Mouse (Mus musculus) heart, embryonic 14.5 days (tissue): Measurements from ENCODE around the gene Klk11. TPM values are rescaled to one million over a fixed set of nuclear protein-coding genes. Genes with fewer than 3 reads are reported as not detected.

Experiments used
- ATAC-seq: fragments of 200-750 bp; cut with Nextera tagmentation; 2 replicates; pipeline ENCODE4 v1.8.0; 2017; ENCODE audit warnings: low read depth, moderate TSS enrichment; ENCODE audit not compliant: insufficient number of reproducible peaks, insufficient read depth, low FRiP score
- H3K27ac ChIP-seq, 2 experiments: fragments of 200-500 bp in 1 of 2; fragments of 300-500 bp in 1 of 2; sonication (generic) in 1 of 2; replicated peaks in 1 of 2; 2 replicates each; pipeline ENCODE4 v1.5.1; 2012 to 2014; ENCODE audit warnings: low read depth in 2 of 2, low read length in 2 of 2, control low read depth in 1 of 2, mild to moderate bottlenecking in 1 of 2, mixed read lengths in 1 of 2; ENCODE audit not compliant: control insufficient read depth in 1 of 2, insufficient read depth in 1 of 2
- H3K27me3 ChIP-seq: fragments of 300-500 bp; sonication (generic); 2 replicates; pipeline ENCODE4 v1.6.1; 2014; ENCODE audit warnings: mild to moderate bottlenecking, low read length, control low read depth; ENCODE audit not compliant: control insufficient read depth, insufficient read depth
- H3K36me3 ChIP-seq: fragments of 300-500 bp; sonication (generic); 2 replicates; pipeline ENCODE4 v1.6.1; 2014; ENCODE audit warnings: mild to moderate bottlenecking, control low read depth, low read length, mixed read lengths; ENCODE audit not compliant: control insufficient read depth, insufficient read depth
- H3K4me1 ChIP-seq, 2 experiments: fragments of 200-500 bp in 1 of 2; fragments of 300-500 bp in 1 of 2; sonication (generic) in 1 of 2; 2 replicates each; pipeline ENCODE4 v1.6.1; 2012 to 2014; ENCODE audit warnings: low read length in 2 of 2, control low read depth in 1 of 2, mixed read lengths in 1 of 2; ENCODE audit not compliant: control insufficient read depth in 2 of 2, insufficient read depth in 2 of 2
- H3K4me2 ChIP-seq: fragments of 300-500 bp; sonication (generic); 2 replicates; pipeline ENCODE4 v1.6.1; 2014; ENCODE audit warnings: mild to moderate bottlenecking, low read length
- H3K4me3 ChIP-seq, 2 experiments: fragments of 200-500 bp in 1 of 2; fragments of 300-500 bp in 1 of 2; sonication (generic) in 1 of 2; 2 replicates each; pipeline ENCODE4 v1.5.1; 2012 to 2014; ENCODE audit warnings: low read length in 2 of 2, mild to moderate bottlenecking in 2 of 2, control low read depth in 1 of 2, low read depth in 1 of 2, moderate library complexity in 1 of 2; ENCODE audit not compliant: control insufficient read depth in 1 of 2, insufficient read depth in 1 of 2
- H3K9ac ChIP-seq: fragments of 300-500 bp; sonication (generic); 2 replicates; pipeline ENCODE4 v1.6.1; 2014; ENCODE audit warnings: mild to moderate bottlenecking, low read length
- H3K9me3 ChIP-seq: fragments of 300-500 bp; sonication (generic); 2 replicates; pipeline ENCODE4 v1.6.1; 2016; ENCODE audit warnings: low read length, control low read depth; ENCODE audit not compliant: control insufficient read depth
- WGBS: fragments of 180-500 bp; shearing (Covaris S2); extraction: QIAGEN DNeasy Blood & Tissue Kit; methylation state at CpG from one replicate; pipeline ENCODE4 v1.1.7; 2014; 5-methylcytosine and 5-hydroxymethylcytosine counted together
- polyA plus RNA-seq: library from polyadenylated mRNA; unstranded; fragments of >200 nt; fragmentation: Nextera tagmentation; extraction: Ambion mirVana; gene quantifications from 2 replicates; pipeline ENCODE4 v1.2.1, GENCODE M21; 2014

Gene Klk11
- polyA plus RNA-seq, 1 experiment from 2014 or later = not detected

DNA sequence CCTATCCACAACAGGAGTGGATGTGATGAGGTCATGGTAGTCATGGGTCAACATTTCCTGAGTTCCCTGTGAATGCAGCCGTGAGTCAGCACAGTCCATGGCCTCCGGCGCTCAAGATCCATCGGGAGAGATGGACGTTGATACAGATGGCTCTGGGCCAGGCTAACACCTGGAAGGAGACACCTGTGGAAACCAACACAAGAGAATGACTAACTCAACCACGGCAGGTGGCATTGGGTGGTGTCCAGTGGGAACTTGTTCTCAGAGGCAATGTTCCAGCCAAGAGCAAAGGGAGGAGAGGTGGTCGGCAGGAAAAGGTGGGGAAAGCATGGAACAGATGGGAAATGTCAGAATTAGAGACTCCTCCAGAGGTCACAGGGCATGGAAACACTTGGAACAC is 47.2 kb downstream of the Klk11 start:
- no peak for ATAC-seq
- Histone ChIP-seq H3K4me3 (no peak overlapping the region), H3K27me3 (no peaks in the 10 kb centered on the region), H3K4me1 (no peaks in the 10 kb centered on the region), H3K9ac (no peak overlapping the region), H3K9me3 (no peaks in the 10 kb centered on the region), H3K27ac (no peak overlapping the region), H3K36me3 (no peaks in the 10 kb centered on the region), H3K4me2 (no peak overlapping the region)
- WGBS = 73% methylated on average over 7 of the region's 7 CpGs

DNA sequence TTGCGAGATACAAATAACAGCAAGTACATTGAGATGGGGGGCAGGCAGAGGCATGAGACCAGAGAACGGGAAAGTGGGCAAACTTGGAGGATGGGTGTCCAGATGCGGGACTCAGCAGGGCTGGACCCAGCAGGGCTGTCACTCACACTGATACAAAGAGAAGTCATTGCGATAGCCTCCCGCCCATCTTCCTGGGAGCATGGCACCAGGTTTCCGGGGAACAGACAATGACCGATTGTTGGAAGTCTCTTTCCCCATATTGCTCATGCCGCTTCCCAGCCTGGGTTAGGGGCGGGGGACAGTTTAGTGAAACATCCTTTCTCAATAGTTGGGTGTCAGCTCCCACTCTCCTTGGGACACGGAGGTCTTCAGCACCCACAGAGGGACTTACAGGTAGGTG is 49.8 kb downstream of the Klk11 start, which contains the start of gene Klk6:
TSS of gene Klk6 (plus strand) at position 301 of the 400 bp plus-strand sequence.
- Histone ChIP-seq H3K4me2 (no peak within 1 kb of the TSS), H3K27me3 (no peaks in the 10 kb centered on the region), H3K9ac (no peak within 1 kb of the TSS), H3K36me3 (no peaks in the 10 kb centered on the region), H3K27ac (no peak within 1 kb of the TSS), H3K9me3 (no peaks in the 10 kb centered on the region), H3K4me1 (no peaks in the 10 kb centered on the region), H3K4me3 (no peak within 1 kb of the TSS)
- WGBS = 81% methylated on average over 10 of the region's 10 CpGs
- ATAC-seq = no peak

DNA sequence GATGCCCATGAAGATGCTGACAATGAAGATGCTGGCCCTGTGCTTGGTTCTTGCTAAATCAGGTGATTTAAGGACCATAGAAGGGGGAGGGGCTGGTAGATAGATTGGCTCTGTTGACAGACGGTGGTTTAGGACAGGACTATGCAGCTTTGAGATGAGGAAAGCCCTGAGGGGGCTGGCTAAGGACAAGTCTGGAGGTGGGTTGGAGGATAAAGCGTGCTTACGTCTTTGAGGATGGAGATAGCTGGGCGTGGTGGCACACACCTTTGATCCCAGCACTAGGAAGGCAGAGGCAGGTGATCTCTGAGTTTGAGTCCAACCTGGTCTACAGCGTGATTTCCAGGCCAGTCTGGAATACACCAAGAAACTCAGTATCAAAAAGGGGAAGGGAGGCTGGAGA is 51.7 kb downstream of the Klk11 start:
- Histone ChIP-seq H3K9ac (no peak overlapping the region), H3K4me1 (no peaks in the 10 kb centered on the region), H3K9me3 (no peaks in the 10 kb centered on the region), H3K36me3 (no peaks in the 10 kb centered on the region), H3K4me3 (no peak overlapping the region), H3K27me3 (no peaks in the 10 kb centered on the region), H3K4me2 (no peak overlapping the region), H3K27ac (no peak overlapping the region)
- ATAC-seq = no peak
- 82% methylated on average over 5 of the region's 5 CpGs for WGBS

DNA sequence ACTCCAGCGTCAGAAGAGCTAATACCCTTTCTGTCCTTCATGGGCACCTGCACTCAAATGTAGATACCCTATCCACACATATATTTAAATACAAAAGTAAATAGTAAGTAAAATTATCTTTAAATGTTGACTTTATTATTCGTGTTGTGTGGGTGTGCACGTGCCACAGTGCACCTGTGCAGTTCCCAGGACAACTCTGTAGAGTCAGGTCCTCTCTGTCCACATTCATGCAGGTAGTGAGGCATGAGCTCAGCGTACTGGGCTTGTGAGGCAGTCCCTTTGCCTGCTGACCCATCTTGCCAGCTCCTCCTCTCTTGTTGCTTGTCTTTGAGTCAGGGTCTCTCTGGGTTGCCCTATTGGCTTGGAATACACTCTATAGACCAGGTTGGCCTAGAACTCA is 53.3 kb downstream of the Klk11 start:
- Histone ChIP-seq H3K4me2 (no peak overlapping the region), H3K4me1 (no peaks in the 10 kb centered on the region), H3K27ac (no peak overlapping the region), H3K4me3 (no peak overlapping the region), H3K9me3 (no peaks in the 10 kb centered on the region), H3K27me3 (no peaks in the 10 kb centered on the region), H3K36me3 (no peaks in the 10 kb centered on the region), H3K9ac (no peak overlapping the region)
- 70% methylated on average over 4 of the region's 4 CpGs for WGBS
- no peak for ATAC-seq

Other genes with a start within 250 kb of the Klk11 start
- gene Cd33, start 230.2 kb upstream of the Klk11 start, polyA plus RNA-seq = 1.1 TPM in 2 replicates
- 1.3 TPM in 2 replicates for gene Zfp658, start 212.3 kb upstream of the Klk11 start, polyA plus RNA-seq
- gene Zfp719, start 195.0 kb upstream of the Klk11 start, polyA plus RNA-seq = 7.8 and 7.9 TPM in 2 replicates
- gene Zfp819, start 167.4 kb upstream of the Klk11 start, polyA plus RNA-seq = not detected in 2 replicates
- not detected in 2 replicates for gene Ceacam18, start 139.9 kb upstream of the Klk11 start, polyA plus RNA-seq
- gene Siglece, start 114.4 kb upstream of the Klk11 start, polyA plus RNA-seq = 0.31 and 0.49 TPM in 2 replicates
- gene Ctu1, start 102.6 kb upstream of the Klk11 start, polyA plus RNA-seq = 3.4 and 4.9 TPM in 2 replicates
- gene Klk14, start 84.2 kb upstream of the Klk11 start, polyA plus RNA-seq = not detected in 2 replicates
- gene Klk13, start 62.0 kb upstream of the Klk11 start, polyA plus RNA-seq = not detected in 2 replicates
- not detected in 2 replicates for gene Klk12, start 5.7 kb upstream of the Klk11 start, polyA plus RNA-seq
- gene Klk10, start 6.4 kb downstream of the Klk11 start, polyA plus RNA-seq = 0.19 and 0.34 TPM in 2 replicates
- gene Klk9, start 17.3 kb downstream of the Klk11 start, polyA plus RNA-seq = not detected in 2 replicates
- gene Klk8, start 23.0 kb downstream of the Klk11 start, polyA plus RNA-seq = 24.2 and 26.3 TPM in 2 replicates
- 0.11 and 0.20 TPM in 2 replicates for gene Klk7, start 36.7 kb downstream of the Klk11 start, polyA plus RNA-seq
- gene Klk6, start 49.9 kb downstream of the Klk11 start, polyA plus RNA-seq = not detected in 2 replicates
- gene Klk5, start 67.4 kb downstream of the Klk11 start, polyA plus RNA-seq = not detected in 2 replicates
- not detected in 2 replicates for gene Klk4, start 106.6 kb downstream of the Klk11 start, polyA plus RNA-seq
- not detected in 2 replicates for gene Klk15, start 159.1 kb downstream of the Klk11 start, polyA plus RNA-seq
- gene Klk1b8, start 176.1 kb downstream of the Klk11 start, polyA plus RNA-seq = not detected in 2 replicates
- not detected in 2 replicates for gene Klk1b1, start 192.1 kb downstream of the Klk11 start, polyA plus RNA-seq
- gene Klk1b9, start 201.5 kb downstream of the Klk11 start, polyA plus RNA-seq = not detected in 2 replicates
- not detected in 2 replicates for gene Klk1b11, start 221.3 kb downstream of the Klk11 start, polyA plus RNA-seq
- not detected in 2 replicates for gene Klk1b26, start 237.6 kb downstream of the Klk11 start, polyA plus RNA-seq